ENCODE assay signal across 22 mouse cellular contexts in the genomic region with DNA sequence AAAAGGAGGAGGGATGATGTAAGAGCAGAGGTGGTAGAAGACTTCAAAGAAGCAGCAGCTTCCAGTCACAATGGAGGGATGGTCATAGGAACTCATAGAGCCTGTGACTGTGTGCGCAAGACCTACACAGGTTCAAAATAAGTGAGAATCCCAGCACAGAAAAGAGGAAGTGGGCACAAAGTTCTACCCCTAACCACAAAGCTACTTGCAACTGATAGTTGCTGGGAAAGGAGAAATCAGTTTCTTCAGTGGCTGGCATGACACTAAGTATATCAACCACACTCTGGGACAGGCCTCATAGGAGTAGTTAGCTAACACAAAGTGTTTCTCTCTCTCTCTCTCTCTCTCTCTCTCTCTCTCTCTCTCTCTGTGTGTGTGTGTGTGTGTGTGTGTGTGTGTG.
DNase-seq lines count a peak whose midpoint lies in the region; ATAC-seq lines count a peak whose summit lies in the region.
"Had no signal": no experiment of that assay in that cellular context is flagged by ENCODE, and none has a peak within 500 bp of the region (broad histone marks: within the 10 kb centered on the region; RNA-seq: fewer than 3 reads in every experiment).

No protein-coding gene starts in this region.

- H3K4me1 ChIP-seq in liver, embryonic 13.5 days (replicated peaks): no peaks in the 10 kb centered on the region
- H3K4me1 ChIP-seq: embryonic facial prominence, embryonic 10.5 days; forebrain, embryonic 13.5 days; heart, embryonic 10.5 days; hindbrain, embryonic 10.5 days had no signal

- no peak overlapping the region for H3K27ac ChIP-seq in liver, embryonic 13.5 days
- H3K27ac ChIP-seq: embryonic facial prominence, embryonic 10.5 days; forebrain, embryonic 13.5 days; heart, embryonic 10.5 days; hindbrain, embryonic 10.5 days; hindbrain, embryonic 14.5 days had no signal

- no peaks in the 10 kb centered on the region; the same call in 1 of the 2 replicates for H3K9me3 ChIP-seq in liver, embryonic 13.5 days (replicated peaks)

- H3K36me3 ChIP-seq in liver, embryonic 13.5 days: no peaks in the 10 kb centered on the region
- H3K36me3 ChIP-seq: embryonic facial prominence, embryonic 10.5 days; G1E; heart, embryonic 10.5 days; hindbrain, embryonic 10.5 days had no signal

- no peak overlapping the region for H3K4me3 ChIP-seq in liver, embryonic 13.5 days (replicated peaks)
- H3K4me3 ChIP-seq: embryonic facial prominence, embryonic 10.5 days; forebrain, embryonic 13.5 days; heart, embryonic 10.5 days; hindbrain, embryonic 10.5 days had no signal

- no peak overlapping the region for H3K9ac ChIP-seq in liver, embryonic 13.5 days
- H3K9ac ChIP-seq: forebrain, embryonic 13.5 days; forebrain, postnatal 0 days; hindbrain, embryonic 14.5 days had no signal

- intact Hi-C loops in gastrocnemius, postnatal 36 days (cut with DNase I): no loop called here

- DNase-seq in liver, embryonic 13.5 days: peak; percentile 1
- no peak for DNase-seq in liver
- DNase-seq in MEL-GATA-1-ER (ENCODE audit: extremely low read depth, low read depth): peak; percentile 3
- no peak for DNase-seq in kidney, adult 11 months
- DNase-seq in urinary bladder, adult 18-20 months (ENCODE audit: low spot score in 2 of 2): no peak
- DNase-seq in gastrocnemius, postnatal 36 days: no peak
- DNase-seq: adrenal gland, postnatal 14 days; cerebellum, adult 18-20 months; cerebellum, adult 9-11 months; cerebellum, postnatal 36 days; forebrain, postnatal 0 days; heart, adult 11 months; heart, postnatal 10 days had no signal

- no peak overlapping the region for H3K4me2 ChIP-seq in liver, embryonic 13.5 days
- H3K4me2 ChIP-seq: forebrain, embryonic 13.5 days; hindbrain, embryonic 14.5 days had no signal

- ATAC-seq in liver, embryonic 13.5 days (ENCODE audit: low read depth): no peak
- ATAC-seq in hematopoietic stem cell, adult 5-6 weeks (replicated peaks in 1 of 2; ENCODE audit: insufficient read depth in 1 of 2, low FRiP score in 2 of 2, low TSS enrichment in 1 of 2, low read depth in 1 of 2, poor library complexity in 2 of 2, severe bottlenecking in 2 of 2): peak; percentile 97 to 99
- ATAC-seq: activated CD4-positive, CD25-positive, alpha-beta regulatory T cell, adult 4 months; forebrain, embryonic 13.5 days; Patski had no signal

- 19% methylated on average over 1 of the region's 1 CpGs for WGBS in liver, embryonic 13.5 days (ENCODE audit: insufficient replicate concordance)

- H3K27me3 ChIP-seq in liver, embryonic 13.5 days: no peaks in the 10 kb centered on the region
- H3K27me3 ChIP-seq: forebrain, embryonic 13.5 days; Patski had no signal

Comparison
In these comparisons a context has a peak if more than half of its experiments do, and no peak if none do; other contexts are left out.
1. DNase-seq: peak in liver, embryonic 13.5 days (single experiment) and MEL-GATA-1-ER (single experiment); none in liver (single experiment), kidney, adult 11 months (single experiment), urinary bladder, adult 18-20 months (0 of 2) and gastrocnemius, postnatal 36 days (0 of 2).